Mouse (Mus musculus) heart, embryonic 11.5 days (tissue): ENCODE measurements around the gene L1td1. TPM values are rescaled to one million over a fixed set of nuclear protein-coding genes. Genes with fewer than 3 reads are reported as not detected.
"Not testable (repeated sequence)": the region's sequence is repeated elsewhere in the genome, so short reads cannot be mapped to it uniquely, and the experiment has no call there.

Source experiments
- ATAC-seq: fragments of 200-750 bp; cut with Nextera tagmentation; replicated peaks from 2 replicates; pipeline ENCODE4 v1.8.0; 2017; ENCODE audit warnings: moderate library complexity; ENCODE audit not compliant: insufficient number of reproducible peaks, low FRiP score, low TSS enrichment
- H3K27ac ChIP-seq: fragments of 300-500 bp; sonication (generic); 2 replicates; pipeline ENCODE4 v1.5.1; 2014; ENCODE audit warnings: mild to moderate bottlenecking, low read depth, low read length
- H3K27me3 ChIP-seq: fragments of 300-500 bp; sonication (generic); 2 replicates; pipeline ENCODE4 v1.6.1; 2014; ENCODE audit warnings: mild to moderate bottlenecking, low read length, mixed read lengths; ENCODE audit not compliant: control insufficient read depth, insufficient read depth
- H3K36me3 ChIP-seq: fragments of 300-500 bp; sonication (generic); 2 replicates; pipeline ENCODE4 v1.6.1; 2014; ENCODE audit warnings: mild to moderate bottlenecking, low read length, moderate library complexity, mixed read lengths; ENCODE audit not compliant: control insufficient read depth, insufficient read depth
- H3K4me1 ChIP-seq: fragments of 300-500 bp; sonication (generic); 2 replicates; pipeline ENCODE4 v1.6.1; 2014; ENCODE audit warnings: low read length; ENCODE audit not compliant: control insufficient read depth, insufficient read depth
- H3K4me2 ChIP-seq: fragments of 300-500 bp; sonication (generic); 2 replicates; pipeline ENCODE4 v1.6.1; 2014; ENCODE audit warnings: mild to moderate bottlenecking, moderate library complexity
- H3K4me3 ChIP-seq: fragments of 300-500 bp; sonication (generic); 2 replicates; pipeline ENCODE4 v1.5.1; 2014; ENCODE audit warnings: low read depth, low read length
- H3K9ac ChIP-seq: fragments of 300-500 bp; sonication (generic); 2 replicates; pipeline ENCODE4 v1.6.1; 2014; ENCODE audit warnings: mild to moderate bottlenecking, low read depth, low read length, moderate library complexity
- H3K9me3 ChIP-seq: fragments of 300-500 bp; sonication (generic); replicated peaks from 2 replicates; pipeline ENCODE4 v1.6.1; 2016; ENCODE audit warnings: low read length; ENCODE audit not compliant: control insufficient read depth
- WGBS: fragments of 180-500 bp; shearing (Covaris S2); extraction: QIAGEN DNeasy Blood & Tissue Kit; methylation state at CpG from one replicate; pipeline ENCODE4 v1.1.7; 2014; ENCODE audit not compliant: insufficient replicate concordance; 5-methylcytosine and 5-hydroxymethylcytosine counted together
- polyA plus RNA-seq: library from polyadenylated mRNA; unstranded; fragments of >200 nt; fragmentation: Nextera tagmentation; extraction: Ambion mirVana; gene quantifications from 2 replicates; pipeline ENCODE4 v1.2.1, GENCODE M21; 2014

The L1td1 gene
- polyA plus RNA-seq, 1 experiment from 2014 or later: 0.26 TPM

DNA sequence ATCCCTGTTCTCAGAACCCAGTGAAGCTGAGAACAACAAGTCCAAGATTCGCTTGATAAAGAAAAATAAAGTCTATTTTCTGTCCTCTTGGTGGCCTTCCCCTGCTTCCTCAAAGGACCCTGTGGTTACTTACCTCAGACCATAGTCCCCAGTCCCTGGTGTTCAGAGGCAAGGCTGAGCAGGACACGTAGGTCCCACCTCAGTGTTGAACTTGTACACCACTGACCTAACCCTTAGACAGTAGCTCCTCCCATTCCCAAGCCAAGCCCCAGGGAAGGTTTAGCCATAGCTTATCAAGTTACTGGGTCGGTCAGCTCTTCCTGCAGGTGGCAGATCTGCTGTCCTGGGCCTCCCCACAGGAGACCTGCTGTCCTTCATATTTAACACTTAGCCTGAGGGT is 27.6 kb upstream of the L1td1 start:
- ATAC-seq: no peak
- no peaks in the 10 kb centered on the region for H3K4me1 ChIP-seq
- no peaks in the 10 kb centered on the region for H3K36me3 ChIP-seq
- H3K4me3 ChIP-seq: no peak overlapping the region
- H3K4me2 ChIP-seq: no peak overlapping the region
- H3K27ac ChIP-seq: no peak overlapping the region
- H3K27me3 ChIP-seq: no peaks in the 10 kb centered on the region
- H3K9ac ChIP-seq: no peak overlapping the region
- no peaks in the 10 kb centered on the region for H3K9me3 ChIP-seq
- WGBS: 62% methylated on average over 3 of the region's 3 CpGs

DNA sequence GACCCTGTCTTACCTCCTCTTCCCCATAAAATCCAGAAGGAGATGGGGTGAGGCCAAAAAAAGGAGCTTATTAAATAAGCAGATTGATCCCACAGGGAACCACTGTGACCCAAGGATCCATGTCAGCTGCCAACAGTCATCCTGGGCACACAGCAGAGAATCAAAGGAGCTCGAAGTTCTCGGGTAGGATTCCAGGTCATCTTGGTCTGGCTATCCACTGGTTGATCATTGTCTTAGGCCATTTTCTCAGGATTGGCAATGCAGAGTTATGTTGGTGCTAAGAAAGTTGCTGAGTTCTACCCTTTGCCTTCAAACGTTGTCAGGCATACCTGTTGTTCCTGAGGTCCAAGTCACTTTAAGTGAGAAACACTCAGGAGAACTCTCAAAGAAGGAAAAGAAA is 26.4 kb upstream of the L1td1 start:
- Histone ChIP-seq H3K4me2 (no peak overlapping the region), H3K9ac (no peak overlapping the region), H3K27ac (no peak overlapping the region), H3K4me1 (no peaks in the 10 kb centered on the region), H3K9me3 (no peaks in the 10 kb centered on the region), H3K27me3 (no peaks in the 10 kb centered on the region), H3K4me3 (no peak overlapping the region), H3K36me3 (no peaks in the 10 kb centered on the region)
- ATAC-seq: no peak
- WGBS: 87% methylated on average over 3 of the region's 3 CpGs

GRCm38 (mm10) chr4:98702201-98702894 is 24.2 kb upstream of the L1td1 start:
- H3K36me3 ChIP-seq: no peaks in the 10 kb centered on the region

GRCm38 (mm10) chr4:98710891-98711290 is 15.6 kb upstream of the L1td1 start:
- Histone ChIP-seq H3K4me3 (no peak overlapping the region), H3K9me3 (no peaks in the 10 kb centered on the region), H3K4me2 (no peak overlapping the region), H3K27me3 (no peaks in the 10 kb centered on the region), H3K9ac (no peak overlapping the region), H3K27ac (no peak overlapping the region), H3K4me1 (no peaks in the 10 kb centered on the region), H3K36me3 (no peaks in the 10 kb centered on the region)
- WGBS: 90% methylated on average over 8 of the region's 8 CpGs
- ATAC-seq: no peak

More at GRCm38 (mm10) chr4:98702201-98702894, 24.2 kb upstream of the L1td1 start:
- whole genome bisulfite sequencing: 26% methylated on average over 12 of the region's 12 CpGs
- Histone ChIP-seq H3K4me3 (no peak overlapping the region), H3K9ac (no peak overlapping the region), H3K9me3 (no peaks in the 10 kb centered on the region), H3K4me1 (no peaks in the 10 kb centered on the region), H3K27me3 (no peaks in the 10 kb centered on the region), H3K27ac (no peak overlapping the region), H3K4me2 (peak overlapping the region; percentile 7; the same call in 1 of the 2 replicates)
- no peak for ATAC-seq

DNA sequence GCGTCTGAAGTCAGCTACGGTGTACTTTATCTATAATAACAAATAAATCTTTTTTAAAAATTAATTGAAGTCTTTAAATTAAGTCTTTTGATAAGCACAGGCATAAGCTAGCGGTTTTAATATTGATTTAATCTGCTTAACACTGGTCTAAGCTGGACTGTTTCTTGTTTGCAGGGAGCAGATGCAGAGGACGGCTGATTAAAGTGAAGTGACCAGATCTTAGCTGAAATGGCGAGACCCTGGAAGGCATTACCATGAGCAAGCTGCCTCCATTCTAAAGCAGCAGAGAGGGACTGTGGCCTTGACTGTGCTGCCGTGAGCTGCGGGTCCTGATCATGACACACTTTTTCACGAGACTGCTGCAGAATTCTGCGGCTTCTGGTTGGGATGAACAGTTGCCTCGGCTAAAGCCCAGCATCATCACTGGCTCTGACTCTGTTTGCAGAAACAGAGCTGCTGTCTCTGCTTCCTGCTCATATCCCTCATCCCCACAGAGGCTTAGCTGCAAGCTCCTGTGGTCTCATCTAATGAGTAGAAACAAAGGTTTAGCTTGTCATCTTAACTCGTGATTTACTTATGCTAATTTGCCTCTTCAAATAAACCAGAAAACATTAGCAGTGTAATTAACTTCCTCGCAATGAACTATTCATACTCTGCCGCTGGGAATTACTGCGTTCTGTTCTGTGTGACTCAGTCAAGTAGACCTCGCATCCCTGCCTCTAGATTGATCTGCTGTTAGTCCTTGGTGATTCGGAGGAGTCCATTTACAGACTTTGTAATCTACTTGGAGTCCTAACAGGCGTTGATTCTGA is 8.6 kb upstream of the L1td1 start:
- no peaks in the 10 kb centered on the region for H3K4me1 ChIP-seq
- no peaks in the 10 kb centered on the region for H3K27me3 ChIP-seq
- no peak overlapping the region for H3K27ac ChIP-seq
- no peak overlapping the region for H3K4me2 ChIP-seq
- H3K9me3 ChIP-seq: no peaks in the 10 kb centered on the region
- H3K9ac ChIP-seq: no peak overlapping the region
- no peak overlapping the region for H3K4me3 ChIP-seq
- ATAC-seq: no peak
- no peaks in the 10 kb centered on the region for H3K36me3 ChIP-seq
- WGBS: 80% methylated on average over 17 of the region's 17 CpGs

DNA sequence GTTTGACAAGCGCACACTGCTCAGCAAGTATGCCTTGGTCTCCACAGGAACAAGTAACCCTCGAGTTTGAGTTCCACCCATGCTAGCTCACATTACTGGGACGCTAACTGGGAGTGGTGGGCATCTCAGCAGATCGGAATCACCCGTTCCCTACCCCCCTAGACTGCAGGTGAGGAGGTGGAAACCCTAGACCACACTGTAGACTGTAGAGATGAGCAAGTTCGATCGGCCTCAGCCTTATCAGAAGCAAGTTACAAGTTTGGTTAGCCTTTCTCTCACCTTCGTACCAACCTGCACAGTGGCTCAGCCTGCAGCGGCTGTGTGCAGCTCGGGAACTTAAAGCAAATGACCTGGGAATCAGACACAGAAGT is 8.0 kb upstream of the L1td1 start:
- Histone ChIP-seq H3K9ac (no peak overlapping the region), H3K27me3 (no peaks in the 10 kb centered on the region), H3K4me1 (no peaks in the 10 kb centered on the region), H3K36me3 (no peaks in the 10 kb centered on the region), H3K4me3 (no peak overlapping the region), H3K27ac (no peak overlapping the region), H3K4me2 (no peak overlapping the region), H3K9me3 (no peaks in the 10 kb centered on the region)
- WGBS: 79% methylated on average over 10 of the region's 10 CpGs
- no peak for ATAC-seq

DNA sequence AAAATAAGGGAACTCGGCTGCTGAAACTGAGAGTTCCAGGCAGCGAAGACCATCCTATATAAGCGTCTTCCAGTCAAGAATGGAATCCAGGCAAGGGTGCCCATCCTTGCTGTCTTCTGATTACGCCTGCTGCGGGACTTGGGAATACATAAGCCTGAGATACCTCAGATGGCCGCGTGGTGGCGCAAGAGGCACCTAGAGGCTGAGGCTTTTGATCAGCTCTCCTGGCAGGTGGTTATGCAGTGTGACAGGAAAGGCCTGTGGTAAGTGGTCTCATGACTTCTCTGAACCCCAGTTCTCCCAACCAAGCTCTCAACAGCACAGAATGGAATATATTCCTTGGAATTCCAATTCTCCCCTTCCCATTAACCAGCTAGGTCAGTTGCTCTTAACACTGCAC is 4.1 kb upstream of the L1td1 start:
- no peak overlapping the region for H3K9ac ChIP-seq
- H3K4me3 ChIP-seq: no peak overlapping the region
- no peaks in the 10 kb centered on the region for H3K36me3 ChIP-seq
- H3K4me2 ChIP-seq: no peak overlapping the region
- H3K9me3 ChIP-seq: no peaks in the 10 kb centered on the region
- WGBS: 11% methylated on average over 8 of the region's 8 CpGs
- peaks cover 3% of the 10 kb centered on the region for H3K27me3 ChIP-seq
- H3K27ac ChIP-seq: no peak overlapping the region
- ATAC-seq: no peak
- H3K4me1 ChIP-seq: no peaks in the 10 kb centered on the region

GRCm38 (mm10) chr4:98724682-98725081 is 1.9 kb upstream of the L1td1 start:
- H3K27ac ChIP-seq, H3K9ac ChIP-seq, H3K4me3 ChIP-seq, ATAC-seq, H3K4me1 ChIP-seq, H3K4me2 ChIP-seq, H3K36me3 ChIP-seq, H3K9me3 ChIP-seq: not testable (repeated sequence)
- 86% methylated on average over 1 of the region's 1 CpGs for WGBS
- H3K27me3 ChIP-seq: peaks cover 16% of the 10 kb centered on the region
